Mouse (Mus musculus) thymus, postnatal 14 days (tissue): ENCODE results near the gene Fbxw11.
"Not testable (repeated sequence)": the region's sequence is repeated elsewhere in the genome, so short reads cannot be mapped to it uniquely, and the experiment has no call there.

ENCODE experiments used
- DNase-seq: peaks from one replicate; pipeline ENCODE4 v3.0.0; 2021

Fbxw11 gene

GRCm38 (mm10) chr11:32714230-32714629 lies 71.7 kb downstream of the Fbxw11 start:
- peak; percentile 46 for DNase-seq

- DNase-seq: no peak
Measured at GRCm38 (mm10) chr11:32714896-32715295, 72.4 kb downstream of the Fbxw11 start.

- no peak for DNase-seq
Measured at GRCm38 (mm10) chr11:32715495-32715894, 73.0 kb downstream of the Fbxw11 start.

GRCm38 (mm10) chr11:32715970-32716369 lies 73.4 kb downstream of the Fbxw11 start:
- no peak for DNase-seq

GRCm38 (mm10) chr11:32716876-32717275 lies 74.4 kb downstream of the Fbxw11 start:
- DNase-seq: no peak

DNA sequence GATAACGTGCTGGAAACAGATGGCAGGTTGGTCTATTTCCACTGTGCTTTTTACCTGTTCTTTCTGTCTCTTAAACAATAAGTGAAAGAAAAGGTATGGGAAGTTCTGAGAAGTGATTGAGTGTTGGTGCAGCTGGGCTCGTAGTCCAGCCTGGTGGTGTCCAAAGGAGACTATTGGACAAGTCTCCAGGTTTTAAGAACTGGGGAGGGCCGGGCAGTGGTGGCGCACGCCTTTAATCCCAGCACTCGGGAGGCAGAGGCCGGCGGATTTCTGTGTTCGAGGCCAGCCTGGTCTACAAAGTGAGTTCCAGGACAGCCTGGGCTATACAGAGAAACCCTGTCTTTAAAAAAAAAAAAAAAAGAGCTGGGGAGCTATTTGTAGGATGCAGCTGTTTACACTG lies 75.2 kb downstream of the Fbxw11 start:
- not testable (repeated sequence) for DNase-seq

- no peak for DNase-seq
Measured at GRCm38 (mm10) chr11:32718371-32718770, 75.8 kb downstream of the Fbxw11 start.

- DNase-seq: no peak
Measured at GRCm38 (mm10) chr11:32718979-32719378, 76.5 kb downstream of the Fbxw11 start.

DNA sequence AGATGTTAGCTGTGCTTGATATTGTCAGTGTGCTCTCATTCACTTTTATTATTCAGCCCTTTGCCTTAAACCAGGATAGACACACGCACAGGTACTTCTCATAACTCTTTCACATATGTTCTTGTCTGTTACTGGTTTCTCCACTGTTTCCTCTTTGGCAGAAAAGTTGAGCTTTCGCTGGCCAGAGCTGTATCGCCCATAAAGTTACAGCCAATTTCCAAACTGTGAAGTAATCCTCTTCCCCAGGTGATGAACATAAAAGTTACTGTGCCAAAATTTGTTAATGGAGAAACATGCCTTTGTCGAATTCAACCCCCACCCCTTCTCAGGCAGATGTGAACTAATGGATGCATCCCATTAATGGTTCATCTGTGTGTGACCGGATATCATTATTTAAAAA lies 80.1 kb downstream of the Fbxw11 start:
- DNase-seq: no peak

GRCm38 (mm10) chr11:32723287-32723686 lies 80.8 kb downstream of the Fbxw11 start:
- DNase-seq: no peak

GRCm38 (mm10) chr11:32725171-32725570 lies 82.6 kb downstream of the Fbxw11 start:
- DNase-seq: no peak

GRCm38 (mm10) chr11:32732467-32732866 lies 89.9 kb downstream of the Fbxw11 start:
- no peak for DNase-seq

- no peak for DNase-seq
Measured at GRCm38 (mm10) chr11:32733195-32733594, 90.7 kb downstream of the Fbxw11 start.

GRCm38 (mm10) chr11:32736371-32736770 lies 93.8 kb downstream of the Fbxw11 start:
- no peak for DNase-seq

GRCm38 (mm10) chr11:32737729-32738128 lies 95.2 kb downstream of the Fbxw11 start:
- DNase-seq: no peak

GRCm38 (mm10) chr11:32743891-32744290 lies 101.4 kb downstream of the Fbxw11 start:
- no peak for DNase-seq

DNA sequence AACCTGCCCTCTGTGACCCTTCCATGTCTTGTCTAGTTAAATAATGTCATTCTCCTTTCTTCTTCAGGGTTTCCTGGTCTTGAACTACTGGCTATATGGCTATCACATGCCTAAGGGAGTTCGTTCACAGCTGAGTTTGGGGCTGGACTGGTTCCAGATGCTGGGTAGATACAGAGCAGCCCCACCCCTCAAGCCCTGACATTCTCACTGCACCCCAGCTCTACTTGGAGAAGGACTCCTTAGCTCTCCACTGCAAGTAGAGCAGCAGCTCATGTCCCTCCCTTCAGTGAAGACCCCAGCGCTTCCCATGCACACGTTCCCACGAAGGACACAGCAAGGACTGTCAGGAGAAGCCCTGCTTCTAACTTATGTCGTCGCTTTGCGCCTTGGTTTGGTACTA lies 101.9 kb downstream of the Fbxw11 start:
- no peak for DNase-seq

GRCm38 (mm10) chr11:32745466-32745865 lies 102.9 kb downstream of the Fbxw11 start:
- DNase-seq: no peak

GRCm38 (mm10) chr11:32746036-32746435 lies 103.5 kb downstream of the Fbxw11 start:
- DNase-seq: no peak

DNA sequence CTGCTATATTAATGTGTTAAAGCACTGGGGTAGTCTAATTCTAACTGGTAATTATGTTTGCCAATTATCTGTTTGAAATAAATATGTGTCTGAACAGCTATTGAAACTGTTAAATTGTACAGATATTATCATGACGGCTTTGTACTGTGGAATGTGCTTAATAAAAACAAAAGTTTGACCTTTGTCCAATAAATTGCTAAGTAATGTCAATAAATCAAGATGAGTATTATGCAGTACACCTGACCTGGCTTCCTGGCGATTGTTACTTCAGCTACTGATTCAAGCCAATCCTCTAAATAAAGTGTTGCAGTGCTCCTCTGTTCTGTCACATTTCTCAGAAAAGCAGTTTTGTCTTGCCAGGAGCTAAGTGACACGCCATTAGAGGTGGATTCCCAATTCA lies 104.0 kb downstream of the Fbxw11 start:
- DNase-seq: no peak

DNA sequence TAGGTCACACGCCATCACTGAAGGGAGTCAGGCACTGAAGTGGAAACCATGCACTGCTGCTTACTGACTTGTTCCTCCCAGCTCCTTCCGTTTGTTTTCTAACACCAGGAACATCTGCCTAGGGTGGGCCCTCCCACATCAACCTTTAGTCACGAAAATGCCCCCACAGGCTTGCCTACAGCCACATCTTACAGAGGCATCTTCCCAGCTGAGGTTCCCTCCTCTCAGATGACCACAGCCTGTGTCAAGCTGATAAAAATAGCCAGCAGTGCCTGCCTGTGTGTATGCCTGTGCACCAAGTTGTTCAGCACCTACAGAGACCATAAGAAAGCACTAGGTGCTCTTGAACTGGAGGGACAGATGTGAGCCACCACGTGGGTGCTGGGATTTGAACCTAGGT lies 106.3 kb downstream of the Fbxw11 start:
- no peak for DNase-seq

DNA sequence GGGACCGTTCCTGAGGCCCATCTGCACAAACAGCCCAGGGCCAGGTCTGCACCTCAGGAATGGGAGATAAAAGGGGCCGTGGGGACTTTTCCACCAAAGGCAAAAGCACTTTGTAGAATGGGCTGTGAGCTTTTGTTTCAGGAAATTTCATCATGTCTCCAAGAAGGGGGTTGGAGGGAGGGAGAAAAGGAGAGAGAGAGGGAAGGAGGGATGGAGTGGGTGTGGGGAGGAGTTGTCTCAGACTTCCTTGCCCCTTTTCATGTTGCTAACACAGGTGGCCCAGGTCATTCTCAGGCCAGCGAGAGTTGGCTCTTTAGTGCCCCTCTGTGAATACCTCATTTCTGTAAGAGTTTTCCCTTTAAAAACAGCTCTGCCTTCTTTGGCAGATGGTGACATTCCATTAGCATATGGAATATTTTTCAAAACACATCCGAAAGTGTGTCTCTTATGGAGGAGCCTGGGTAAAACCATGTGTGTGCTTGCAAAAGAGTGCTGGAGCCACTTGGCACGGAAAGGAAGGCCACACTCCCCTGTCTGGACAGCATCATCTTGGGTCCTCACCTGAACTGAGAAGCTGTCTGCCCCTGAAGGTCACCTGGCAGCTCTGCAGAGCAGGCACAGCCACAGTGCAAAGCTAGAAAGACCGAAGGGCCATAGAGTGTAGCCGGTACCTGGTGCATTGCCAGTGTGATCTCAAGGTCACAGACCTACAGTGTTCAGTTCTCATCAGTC lies 109.5 kb downstream of the Fbxw11 start:
- no peak for DNase-seq

GRCm38 (mm10) chr11:32752595-32752885 lies 110.0 kb downstream of the Fbxw11 start:
- no peak for DNase-seq

DNA sequence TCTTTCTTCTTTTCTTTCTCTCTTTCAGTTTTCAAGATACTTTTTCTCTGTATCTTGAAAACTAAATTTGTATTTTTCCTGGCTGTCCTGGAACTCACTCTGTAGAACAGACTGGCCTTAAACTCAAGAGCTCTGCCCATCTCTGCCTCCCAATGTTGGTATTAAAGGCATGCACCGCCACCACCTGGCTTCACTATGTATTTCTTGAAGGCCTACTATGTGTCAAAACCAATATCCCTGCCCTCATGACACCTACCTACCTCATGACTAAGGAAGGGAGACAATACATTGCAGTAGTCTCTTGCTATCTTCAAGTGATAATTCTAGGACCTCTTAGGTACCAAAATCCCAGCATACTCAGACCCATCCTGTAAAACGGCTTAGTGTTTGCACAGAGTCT lies 110.8 kb downstream of the Fbxw11 start:
- DNase-seq: no peak

DNA sequence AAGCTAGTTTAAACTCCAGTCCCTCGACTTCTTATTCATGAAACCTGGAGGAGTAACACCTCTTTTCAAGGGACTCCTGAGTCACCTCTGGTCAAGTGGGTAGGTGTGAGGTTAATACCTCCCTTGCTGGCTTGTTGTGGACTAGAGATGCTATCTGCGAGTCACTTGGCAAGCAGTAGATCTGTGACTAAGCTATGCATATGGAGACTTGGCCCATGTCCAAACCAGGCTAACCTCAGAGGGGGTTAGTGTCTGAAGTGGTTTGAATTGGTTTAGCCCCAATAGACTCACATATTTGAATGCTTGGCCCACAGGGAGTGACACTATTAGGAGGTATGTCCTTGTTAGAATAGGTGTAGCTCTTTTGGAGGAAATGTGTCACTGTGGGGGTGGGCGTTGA lies 120.2 kb downstream of the Fbxw11 start:
- no peak for DNase-seq
